Comparison of ENCODE assay signal across 21 mouse cellular contexts in genomic region chr13:107984186-107984585, GRCm38 (mm10).
DNase-seq lines count a peak whose midpoint lies in the region; ATAC-seq lines count a peak whose summit lies in the region.
"Had no signal": no experiment of that assay in that cellular context is flagged by ENCODE, and none has a peak within 500 bp of the region (broad histone marks: within the 10 kb centered on the region; RNA-seq: fewer than 3 reads in every experiment).

No protein-coding gene starts in this region.

- no peak for ATAC-seq in limb, embryonic 15.5 days (ENCODE audit: insufficient number of reproducible peaks, low FRiP score, low TSS enrichment, low read depth)
- ATAC-seq in midbrain, embryonic 11.5 days (ENCODE audit: low FRiP score): no peak
- ATAC-seq in midbrain, embryonic 15.5 days (replicated peaks): no peak
- ATAC-seq: activated CD4-positive, CD25-positive, alpha-beta regulatory T cell, adult 4 months; CD4-positive, CD25-positive, alpha-beta regulatory T cell, adult 4 months; Patski had no signal

- H3K4me2 ChIP-seq in limb, embryonic 15.5 days: no peak overlapping the region
- H3K4me2 ChIP-seq in midbrain, embryonic 11.5 days: no peak overlapping the region
- no peak overlapping the region for H3K4me2 ChIP-seq in midbrain, embryonic 15.5 days

- H3K4me3 ChIP-seq in limb, embryonic 15.5 days: no peak overlapping the region
- no peak overlapping the region for H3K4me3 ChIP-seq in limb, embryonic 10.5 days
- H3K4me3 ChIP-seq in midbrain, embryonic 11.5 days (ENCODE audit: low read depth, low read length): no peak overlapping the region
- no peak overlapping the region for H3K4me3 ChIP-seq in midbrain, embryonic 15.5 days

- H3K9me3 ChIP-seq in limb, embryonic 15.5 days: no peaks in the 10 kb centered on the region
- H3K9me3 ChIP-seq in limb, embryonic 10.5 days (replicated peaks): no peaks in the 10 kb centered on the region
- no peaks in the 10 kb centered on the region for H3K9me3 ChIP-seq in midbrain, embryonic 11.5 days (ENCODE audit: control insufficient read depth, low read length)
- H3K9me3 ChIP-seq in midbrain, embryonic 15.5 days: no peaks in the 10 kb centered on the region
- H3K9me3 ChIP-seq: G1E had no signal

- WGBS in limb, embryonic 15.5 days: 88% methylated on average over 5 of the region's 5 CpGs
- 89% methylated on average over 5 of the region's 5 CpGs for WGBS in limb, embryonic 10.5 days
- 95% methylated on average over 5 of the region's 5 CpGs for WGBS in midbrain, embryonic 11.5 days
- 92% methylated on average over 5 of the region's 5 CpGs for WGBS in midbrain, embryonic 15.5 days

- no peak overlapping the region for H3K9ac ChIP-seq in limb, embryonic 15.5 days
- H3K9ac ChIP-seq in midbrain, embryonic 11.5 days (ENCODE audit: low read length): no peak overlapping the region
- H3K9ac ChIP-seq in midbrain, embryonic 15.5 days: no peak overlapping the region

- no peaks in the 10 kb centered on the region for H3K4me1 ChIP-seq in limb, embryonic 15.5 days
- no peaks in the 10 kb centered on the region for H3K4me1 ChIP-seq in limb, embryonic 10.5 days
- no peaks in the 10 kb centered on the region for H3K4me1 ChIP-seq in midbrain, embryonic 11.5 days (ENCODE audit: control insufficient read depth, insufficient read depth, low read length)
- no peaks in the 10 kb centered on the region for H3K4me1 ChIP-seq in midbrain, embryonic 15.5 days

- 0 out of 2 replicates have a peak overlapping the region, but pooled peaks have one; percentile 4 for H3K27ac ChIP-seq in limb, embryonic 15.5 days
- no peak overlapping the region for H3K27ac ChIP-seq in limb, embryonic 10.5 days
- H3K27ac ChIP-seq in midbrain, embryonic 11.5 days (ENCODE audit: low read depth, low read length): no peak overlapping the region
- H3K27ac ChIP-seq in midbrain, embryonic 15.5 days: no peak overlapping the region

- peak; percentile 79 for DNase-seq in heart, adult 11 months
- DNase-seq in heart, postnatal 25 days (ENCODE audit: low spot score): no peak
- DNase-seq in limb, embryonic 10.5 days (ENCODE audit: low spot score): no peak
- DNase-seq in midbrain, embryonic 11.5 days (ENCODE audit: low spot score, missing footprints): peak; percentile 64
- DNase-seq: adrenal gland, adult 2 months; adrenal gland, adult 8-10 months; adrenal gland, postnatal 10 days; adrenal gland, postnatal 14 days; adrenal gland, postnatal 25 days; adrenal gland, postnatal 36 days; B cell, adult 2 months; cerebellum, adult 11 months; cerebellum, adult 11-12 months; cerebellum, adult 18-20 months had no signal

- intact Hi-C loops in heart, postnatal 25 days (cut with DNase I): no loop called here

- H3K27me3 ChIP-seq in limb, embryonic 15.5 days: no peaks in the 10 kb centered on the region
- no peaks in the 10 kb centered on the region for H3K27me3 ChIP-seq in limb, embryonic 10.5 days (ENCODE audit: low read depth, poor library complexity, severe bottlenecking)
- 0 out of 2 replicates have a peak, but pooled peaks cover 2% of the 10 kb centered on the region for H3K27me3 ChIP-seq in midbrain, embryonic 11.5 days (ENCODE audit: control insufficient read depth, insufficient read depth, low read length)
- no peaks in the 10 kb centered on the region for H3K27me3 ChIP-seq in midbrain, embryonic 15.5 days (replicated peaks)
- H3K27me3 ChIP-seq: CH12.LX, Patski had no signal

- H3K36me3 ChIP-seq in limb, embryonic 15.5 days: no peaks in the 10 kb centered on the region
- H3K36me3 ChIP-seq in limb, embryonic 10.5 days: no peaks in the 10 kb centered on the region
- no peaks in the 10 kb centered on the region for H3K36me3 ChIP-seq in midbrain, embryonic 11.5 days (ENCODE audit: control insufficient read depth, insufficient read depth, low read length)
- no peaks in the 10 kb centered on the region for H3K36me3 ChIP-seq in midbrain, embryonic 15.5 days (replicated peaks)
- H3K36me3 ChIP-seq: G1E had no signal

Comparison
In these comparisons a context has a peak if more than half of its experiments do, and no peak if none do; other contexts are left out.
1. DNase-seq: peak in heart, adult 11 months (single experiment) and midbrain, embryonic 11.5 days (single experiment); none in heart, postnatal 25 days (single experiment) and limb, embryonic 10.5 days (single experiment).